In the genomic region with DNA sequence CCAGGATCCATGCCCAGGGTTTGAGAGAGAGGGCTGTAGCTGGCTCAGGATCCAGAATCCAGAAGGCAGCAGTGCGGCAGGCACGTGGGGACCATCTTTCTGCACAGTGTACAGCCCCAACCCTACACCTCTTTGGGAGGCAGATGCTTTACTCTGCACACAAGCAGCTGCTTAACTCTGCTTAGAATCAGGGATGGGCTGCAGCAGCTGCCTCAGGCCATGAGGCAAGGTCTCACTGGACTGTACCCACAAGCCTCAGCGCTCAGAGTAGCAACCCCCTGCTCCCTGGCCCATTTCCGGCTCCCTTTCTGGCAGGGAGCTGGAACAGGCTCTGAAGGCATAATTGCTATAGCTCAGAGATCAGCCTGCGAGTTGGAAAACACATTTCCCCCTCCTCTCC, we compare ENCODE assay signal across 9 mouse cellular contexts. TPM values are rescaled to one million over a fixed set of nuclear protein-coding genes. Genes with fewer than 3 reads are reported as not detected.
DNase-seq lines count a peak whose midpoint lies in the region; ATAC-seq lines count a peak whose summit lies in the region.
"Had no signal": no experiment of that assay in that cellular context is flagged by ENCODE, and none has a peak within 500 bp of the region (broad histone marks: within the 10 kb centered on the region; RNA-seq: fewer than 3 reads in every experiment).

No protein-coding gene starts in this region.

- intact Hi-C loops in heart, postnatal 10 days (cut with DNase I): no loop called here

- no peak overlapping the region for H3K9ac ChIP-seq in midbrain, embryonic 14.5 days (replicated peaks; ENCODE audit: low read length)

- no peak overlapping the region for H3K4me3 ChIP-seq in midbrain, embryonic 14.5 days (replicated peaks; ENCODE audit: low read depth, low read length)

- H3K4me2 ChIP-seq in midbrain, embryonic 14.5 days (ENCODE audit: low read length): no peak overlapping the region

- peak overlapping the region; percentile 67 for H3K27ac ChIP-seq in midbrain, embryonic 14.5 days (replicated peaks; ENCODE audit: low read depth, low read length)
- H3K27ac ChIP-seq: macrophage had no signal

- 39% methylated on average over 5 of the region's 5 CpGs for WGBS in midbrain, embryonic 14.5 days

- peak; percentile 23 for ATAC-seq in frontal cortex, adult (ENCODE audit: low TSS enrichment)
- peak; percentile 53 for ATAC-seq in midbrain, embryonic 14.5 days (ENCODE audit: low FRiP score, low TSS enrichment)

- H3K4me1 ChIP-seq in midbrain, embryonic 14.5 days (ENCODE audit: control insufficient read depth, insufficient read depth, low read length): peaks cover 9% of the 10 kb centered on the region

- no peaks in the 10 kb centered on the region for H3K9me3 ChIP-seq in midbrain, embryonic 14.5 days (ENCODE audit: control insufficient read depth, low read length)

- no peaks in the 10 kb centered on the region for H3K36me3 ChIP-seq in midbrain, embryonic 14.5 days (ENCODE audit: control insufficient read depth, insufficient read depth, low read length)

- H3K27me3 ChIP-seq in midbrain, embryonic 14.5 days (ENCODE audit: control insufficient read depth, insufficient read depth, low read length): no peaks in the 10 kb centered on the region

- no peak for DNase-seq in frontal cortex, postnatal 14 days (ENCODE audit: low spot score in 2 of 2)
- peak; percentile 76 for DNase-seq in ZHBTc4 (ENCODE audit: low read depth, low spot score)
- peak; percentile 13 to 30 for DNase-seq in heart, postnatal 10 days
- peak; percentile 59 for DNase-seq in midbrain, embryonic 14.5 days
- DNase-seq in left cerebral cortex, adult 18-20 months (ENCODE audit: low spot score in 2 of 2): no peak
- no peak for DNase-seq in frontal cortex, postnatal 25 days (ENCODE audit: low spot score in 2 of 2)
- DNase-seq in adrenal gland, postnatal 25 days: no peak

RNA-seq across cellular contexts. Expression of a gene that starts 45.3 kb away (rescaled TPM):
- total RNA-seq in heart, postnatal 10 days (2021): 10 to 100 TPM in 1 of 2 experiments, 1 to 10 TPM in 1; 9.2 to 10.3 TPM
- 17.9 and 34.0 TPM in 2 replicates for polyA plus RNA-seq in midbrain, embryonic 14.5 days (2014; fragmentation: Nextera tagmentation; extraction: Ambion mirVana)
- total RNA-seq in left cerebral cortex, adult 18-20 months (2021): 1 to 10 TPM; 7.8 to 8.8 TPM
- total RNA-seq in adrenal gland, postnatal 25 days (2021): 8.8 TPM in 2 replicates

Comparison
In these comparisons a context has a peak if more than half of its experiments do, and no peak if none do; other contexts are left out.
1. DNase-seq: peak in ZHBTc4 (single experiment), heart, postnatal 10 days (2 of 2) and midbrain, embryonic 14.5 days (single experiment); none in frontal cortex, postnatal 14 days (0 of 2), left cerebral cortex, adult 18-20 months (0 of 2), frontal cortex, postnatal 25 days (0 of 2) and adrenal gland, postnatal 25 days (single experiment).